Mouse (Mus musculus): ENCODE results near the gene Slc41a2. TPM values are rescaled to one million over a fixed set of nuclear protein-coding genes. Genes with fewer than 3 reads are reported as not detected.
A peak's percentile ranks its signal among the peaks of the same experiment; 100 is the strongest.
"Not testable (repeated sequence)": the region's sequence is repeated elsewhere in the genome, so short reads cannot be mapped to it uniquely, and the experiment has no call there.

The Slc41a2 gene
- polyA plus RNA-seq (2016; fragmentation: Nextera tagmentation; extraction: Ambion mirVana) = 0.25 and 0.41 TPM in 2 replicates

DNA sequence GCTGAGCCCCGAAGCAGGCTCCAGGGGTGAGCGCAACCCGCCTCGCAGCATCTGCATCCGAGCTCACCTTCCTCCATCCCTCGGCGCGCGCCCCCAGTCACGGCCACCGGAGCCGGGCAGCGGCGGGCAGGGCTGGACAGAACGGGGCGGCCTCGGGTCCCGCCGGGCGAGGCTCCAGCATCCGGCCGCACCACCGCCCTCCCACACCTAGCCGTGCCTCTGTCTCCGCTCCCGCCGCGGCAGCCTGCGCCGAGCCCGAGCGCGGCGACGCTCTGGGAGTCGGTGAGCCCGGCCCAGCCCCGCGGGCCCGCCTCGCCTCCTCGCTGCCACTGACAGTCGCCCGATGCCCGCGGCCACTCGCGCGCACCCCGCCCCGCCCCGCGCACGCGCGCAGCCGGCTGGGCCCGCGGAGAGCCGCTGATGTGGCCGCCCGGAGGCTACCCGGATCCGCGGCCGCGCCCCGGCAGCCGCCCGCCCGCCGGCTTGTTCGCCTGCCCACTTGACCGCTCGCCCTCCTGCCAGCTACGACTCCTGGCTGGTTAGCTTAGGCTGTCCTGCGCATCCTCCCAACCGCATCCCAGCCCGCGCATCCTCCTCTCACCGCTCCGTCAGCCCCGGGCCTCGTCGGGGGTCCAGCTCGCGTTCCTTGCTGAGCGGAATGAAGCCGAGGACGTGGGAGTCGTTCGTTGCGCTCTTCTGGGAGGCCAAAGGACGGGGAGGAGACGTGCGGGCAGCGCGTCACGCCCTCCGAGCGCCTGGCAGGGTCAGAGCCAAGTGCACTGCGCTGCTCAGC is at the start of gene Slc41a2:
Gene Slc41a2 (minus strand): TSS at position 724 of the 793 bp plus-strand sequence.
- peaks cover 10% of the 10 kb centered on the region for H3K4me1 ChIP-seq
- no peaks in the 10 kb centered on the region for H3K36me3 ChIP-seq
- H3K4me3 ChIP-seq = peak within 1 kb of the TSS; percentile 73
- peak; percentile 70 for DNase-seq (ENCODE audit: low spot score)
- H3K27ac ChIP-seq = peak within 1 kb of the TSS; percentile 70
- WGBS = 1% methylated on average over 97 of the region's 102 CpGs
- H3K27me3 ChIP-seq (ENCODE audit: low read depth, poor library complexity, severe bottlenecking) = peaks cover 71% of the 10 kb centered on the region
- H3K9me3 ChIP-seq (replicated peaks) = no peaks in the 10 kb centered on the region

DNA sequence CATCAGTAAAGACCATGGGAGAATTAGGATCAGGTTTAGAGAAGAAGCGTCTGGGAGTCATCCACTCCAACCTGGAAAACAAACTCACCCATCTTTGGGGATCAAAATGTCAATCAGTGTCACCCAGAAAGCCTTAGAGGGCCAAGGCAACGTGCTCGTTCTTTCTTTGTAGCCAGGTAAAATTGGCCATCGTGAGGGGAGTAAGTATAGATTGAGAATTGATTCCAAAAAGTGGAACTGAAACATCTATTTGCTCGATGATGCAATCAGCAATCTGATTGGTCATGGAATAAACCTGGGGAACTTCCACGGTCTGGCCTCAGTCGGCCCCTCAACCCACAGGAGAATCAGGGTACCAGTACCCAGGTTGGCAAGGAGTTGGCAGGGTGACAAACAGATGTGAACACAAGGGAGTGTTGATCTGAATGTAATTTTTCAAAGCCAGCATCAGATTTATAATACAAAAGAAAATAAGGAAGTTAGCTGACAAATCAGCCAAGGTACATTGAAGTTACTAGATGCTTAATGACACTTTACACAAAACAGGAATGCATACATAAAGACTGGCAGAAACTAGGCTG is 47.7 kb upstream of the Slc41a2 start:
- no peak for DNase-seq (ENCODE audit: low spot score)
- no peaks in the 10 kb centered on the region for H3K9me3 ChIP-seq (replicated peaks)

DNA sequence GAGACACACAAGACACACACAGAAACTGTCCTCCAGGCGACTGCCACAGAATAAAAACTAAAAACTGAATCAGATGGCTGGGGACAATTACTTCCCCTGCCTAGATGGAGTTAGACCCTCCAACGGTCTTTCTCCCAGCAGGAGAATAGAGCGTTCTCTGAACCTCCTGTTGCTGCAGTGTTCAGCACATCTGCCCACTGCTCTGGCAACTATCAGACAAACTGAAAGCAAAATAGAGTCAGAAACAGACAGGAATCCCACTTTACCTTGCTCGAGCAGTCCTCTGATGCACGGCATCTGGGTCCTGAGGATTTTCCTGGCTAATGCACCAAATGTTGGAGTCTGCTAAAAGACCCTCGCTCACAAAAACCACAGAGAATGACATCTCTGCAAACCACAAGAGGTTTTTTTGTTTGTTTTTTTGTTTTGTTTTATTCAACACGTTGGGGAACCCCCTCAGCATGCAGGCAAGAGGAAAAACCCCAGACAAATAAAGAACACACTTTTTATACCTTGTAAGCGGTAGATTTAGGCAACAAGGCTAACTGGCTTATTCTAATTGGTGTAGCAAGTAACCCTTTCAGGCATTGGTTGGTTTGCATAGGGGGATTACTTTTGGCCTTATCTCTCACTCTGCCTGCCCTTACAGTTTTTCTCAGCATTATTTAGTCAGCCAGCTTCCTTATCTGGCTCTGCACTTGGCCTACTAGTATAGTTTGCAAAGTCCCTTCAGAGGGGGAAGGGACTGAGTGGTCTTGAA is 47.0 kb upstream of the Slc41a2 start:
- 94% methylated on average over 8 of the region's 8 CpGs for WGBS
- H3K9me3 ChIP-seq (replicated peaks) = no peaks in the 10 kb centered on the region
- DNase-seq (ENCODE audit: low spot score) = no peak

More for the DNA sequence above, 47.7 kb upstream of the Slc41a2 start:
- no peak overlapping the region for H3K27ac ChIP-seq
- H3K36me3 ChIP-seq = peaks cover 30% of the 10 kb centered on the region
- WGBS = 95% methylated on average over 7 of the region's 7 CpGs
- no peak overlapping the region for H3K4me3 ChIP-seq
- H3K4me1 ChIP-seq = no peaks in the 10 kb centered on the region
- H3K27me3 ChIP-seq (ENCODE audit: low read depth, poor library complexity, severe bottlenecking) = no peaks in the 10 kb centered on the region

DNA sequence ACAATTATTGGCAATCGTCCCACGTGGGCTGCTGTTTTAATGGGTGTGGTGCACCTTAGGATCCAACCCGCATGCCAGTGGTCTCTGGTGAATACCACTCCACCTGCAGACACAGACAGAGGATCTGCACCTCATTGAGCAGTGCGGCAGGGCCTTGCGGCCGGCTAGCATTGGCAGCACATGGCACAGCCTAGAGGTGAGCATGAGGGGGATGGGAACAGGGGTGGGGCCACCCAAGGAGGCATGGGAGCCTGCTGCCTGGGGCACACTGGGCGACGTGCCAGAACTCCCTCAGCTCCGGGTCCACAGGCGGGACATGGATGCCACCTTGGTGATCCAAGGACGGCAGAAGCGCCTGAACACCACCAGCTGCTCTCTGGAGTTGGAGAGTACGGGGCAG is 46.2 kb upstream of the Slc41a2 start:
- 96% methylated on average over 13 of the region's 13 CpGs for WGBS

More for the DNA sequence above, 47.0 kb upstream of the Slc41a2 start:
- Histone ChIP-seq H3K36me3 (peaks cover 37% of the 10 kb centered on the region), H3K4me1 (no peaks in the 10 kb centered on the region), H3K27me3 (ENCODE audit: low read depth, poor library complexity, severe bottlenecking) (no peaks in the 10 kb centered on the region), H3K27ac (no peak overlapping the region), H3K4me3 (no peak overlapping the region)

DNA sequence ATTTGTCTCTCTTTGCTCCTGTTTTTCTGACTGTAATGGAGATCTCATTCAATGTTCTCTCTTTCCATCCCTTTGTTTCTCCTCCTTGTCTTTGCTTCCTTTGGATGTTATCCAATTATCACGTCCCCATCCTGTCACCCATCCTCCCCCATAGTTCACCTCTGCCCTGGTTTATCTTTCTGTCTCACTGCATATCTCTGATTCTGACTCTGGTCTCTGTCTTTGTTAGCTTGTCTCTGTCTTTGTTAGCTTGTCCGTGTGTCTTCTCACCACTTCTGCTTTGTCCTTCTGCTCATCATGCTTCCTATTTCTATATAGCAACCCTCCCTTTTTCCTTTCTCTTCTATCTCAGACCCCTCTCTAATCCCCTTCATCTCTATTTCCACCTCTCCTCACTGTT is 45.3 kb upstream of the Slc41a2 start:
- no peak for DNase-seq (ENCODE audit: low spot score)
- Histone ChIP-seq H3K36me3 (peaks cover 53% of the 10 kb centered on the region), H3K27ac (no peak overlapping the region), H3K4me1 (no peaks in the 10 kb centered on the region), H3K4me3 (no peak overlapping the region), H3K27me3 (ENCODE audit: low read depth, poor library complexity, severe bottlenecking) (no peaks in the 10 kb centered on the region), H3K9me3 (replicated peaks) (no peaks in the 10 kb centered on the region)
- 91% methylated on average over 2 of the region's 2 CpGs for WGBS

More for the DNA sequence above, 46.2 kb upstream of the Slc41a2 start:
- H3K27me3 ChIP-seq (ENCODE audit: low read depth, poor library complexity, severe bottlenecking) = no peaks in the 10 kb centered on the region
- DNase-seq (ENCODE audit: low spot score) = no peak
- no peak overlapping the region for H3K4me3 ChIP-seq
- H3K9me3 ChIP-seq (replicated peaks) = no peaks in the 10 kb centered on the region
- H3K36me3 ChIP-seq = peaks cover 45% of the 10 kb centered on the region
- H3K4me1 ChIP-seq = no peaks in the 10 kb centered on the region
- no peak overlapping the region for H3K27ac ChIP-seq

DNA sequence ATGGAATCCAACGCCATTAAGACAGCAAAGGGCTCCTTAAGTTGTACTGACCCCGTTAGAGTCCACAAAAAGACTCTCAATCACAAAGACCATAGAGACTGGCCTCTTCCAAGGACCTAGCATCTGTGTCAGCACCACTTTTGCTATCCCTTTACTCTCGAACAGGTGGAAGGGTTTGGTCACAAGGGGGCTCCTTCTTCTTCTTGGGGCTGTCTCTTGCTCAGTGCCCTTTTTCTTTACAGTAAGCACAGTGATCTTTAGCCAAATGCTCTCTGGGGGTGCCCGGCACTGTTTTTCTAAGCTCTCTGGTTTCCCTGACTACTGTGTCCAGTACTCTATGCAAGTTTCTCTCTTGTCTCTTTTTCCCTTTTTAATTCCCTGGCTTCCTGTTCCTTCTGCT is 44.8 kb upstream of the Slc41a2 start:
- no peak overlapping the region for H3K4me3 ChIP-seq
- H3K27ac ChIP-seq = no peak overlapping the region
- H3K9me3 ChIP-seq (replicated peaks) = no peaks in the 10 kb centered on the region
- DNase-seq (ENCODE audit: low spot score) = no peak
- 93% methylated on average over 4 of the region's 4 CpGs for WGBS
- H3K36me3 ChIP-seq = peaks cover 56% of the 10 kb centered on the region
- no peaks in the 10 kb centered on the region for H3K27me3 ChIP-seq (ENCODE audit: low read depth, poor library complexity, severe bottlenecking)
- H3K4me1 ChIP-seq = no peaks in the 10 kb centered on the region

DNA sequence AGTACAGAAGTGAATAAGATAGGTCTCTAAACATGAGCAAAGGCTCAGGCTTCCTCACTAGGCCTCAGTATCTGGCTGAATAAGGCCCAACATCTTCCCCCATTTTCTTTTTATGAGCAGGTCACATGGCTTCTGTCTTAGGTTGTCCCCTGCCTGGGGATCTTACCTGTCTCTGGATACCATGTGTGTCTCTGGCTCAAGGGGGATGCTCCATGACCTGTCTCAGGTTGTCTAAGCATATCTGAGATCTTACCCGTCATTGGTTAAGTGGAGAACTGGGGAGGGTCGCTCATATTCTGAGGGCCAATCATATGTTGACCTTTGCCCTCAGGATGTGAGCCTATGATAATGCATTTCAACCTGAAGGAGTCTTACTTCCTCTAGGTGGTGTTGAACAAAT is 42.8 kb upstream of the Slc41a2 start:
- H3K4me3 ChIP-seq = no peak overlapping the region
- H3K9me3 ChIP-seq (replicated peaks) = no peaks in the 10 kb centered on the region
- no peaks in the 10 kb centered on the region for H3K4me1 ChIP-seq
- no peak overlapping the region for H3K27ac ChIP-seq
- H3K36me3 ChIP-seq = peaks cover 67% of the 10 kb centered on the region
- DNase-seq (ENCODE audit: low spot score) = no peak
- no peaks in the 10 kb centered on the region for H3K27me3 ChIP-seq (ENCODE audit: low read depth, poor library complexity, severe bottlenecking)
- 91% methylated on average over 2 of the region's 2 CpGs for WGBS

DNA sequence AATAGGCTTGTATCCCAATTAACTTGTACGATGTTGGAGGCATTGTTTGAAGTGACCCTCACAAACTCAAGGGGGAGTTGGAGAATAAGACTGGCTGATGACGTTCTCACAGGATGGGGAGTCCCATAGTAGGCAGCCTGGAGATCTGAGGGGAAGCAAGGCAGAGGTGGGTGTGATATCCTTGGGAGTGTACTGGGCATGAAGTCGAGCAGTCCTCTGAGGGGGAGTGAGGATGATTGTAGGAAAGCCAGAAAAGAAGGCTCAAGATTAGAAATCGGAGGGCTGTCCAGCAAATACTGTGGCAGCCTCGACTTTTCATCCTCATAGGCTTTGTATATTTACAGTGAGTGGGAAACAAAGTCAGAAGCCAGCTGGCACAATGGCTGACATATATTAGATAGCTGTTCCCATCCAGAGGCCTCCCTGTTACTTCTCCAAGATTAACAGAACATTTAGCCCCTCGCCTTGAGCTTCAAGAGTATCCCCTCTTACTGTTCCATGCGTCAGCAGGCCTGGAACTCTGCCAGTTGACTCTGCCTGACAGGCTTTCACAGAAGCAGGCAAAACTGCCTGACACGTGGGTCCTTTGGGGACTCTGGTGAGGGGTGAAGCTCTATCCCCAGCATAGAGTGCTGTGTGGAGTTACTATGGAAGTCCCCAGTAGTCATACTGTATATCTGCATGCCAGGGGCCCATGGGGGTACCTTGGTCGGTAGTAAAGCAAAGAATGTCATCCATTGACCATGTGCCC is 40.6 kb upstream of the Slc41a2 start:
- Histone ChIP-seq H3K27me3 (ENCODE audit: low read depth, poor library complexity, severe bottlenecking) (no peaks in the 10 kb centered on the region), H3K36me3 (peaks cover 67% of the 10 kb centered on the region), H3K9me3 (replicated peaks) (no peaks in the 10 kb centered on the region), H3K4me1 (no peaks in the 10 kb centered on the region), H3K27ac (no peak overlapping the region), H3K4me3 (no peak overlapping the region)
- no peak for DNase-seq (ENCODE audit: low spot score)
- WGBS = 91% methylated on average over 9 of the region's 9 CpGs

DNA sequence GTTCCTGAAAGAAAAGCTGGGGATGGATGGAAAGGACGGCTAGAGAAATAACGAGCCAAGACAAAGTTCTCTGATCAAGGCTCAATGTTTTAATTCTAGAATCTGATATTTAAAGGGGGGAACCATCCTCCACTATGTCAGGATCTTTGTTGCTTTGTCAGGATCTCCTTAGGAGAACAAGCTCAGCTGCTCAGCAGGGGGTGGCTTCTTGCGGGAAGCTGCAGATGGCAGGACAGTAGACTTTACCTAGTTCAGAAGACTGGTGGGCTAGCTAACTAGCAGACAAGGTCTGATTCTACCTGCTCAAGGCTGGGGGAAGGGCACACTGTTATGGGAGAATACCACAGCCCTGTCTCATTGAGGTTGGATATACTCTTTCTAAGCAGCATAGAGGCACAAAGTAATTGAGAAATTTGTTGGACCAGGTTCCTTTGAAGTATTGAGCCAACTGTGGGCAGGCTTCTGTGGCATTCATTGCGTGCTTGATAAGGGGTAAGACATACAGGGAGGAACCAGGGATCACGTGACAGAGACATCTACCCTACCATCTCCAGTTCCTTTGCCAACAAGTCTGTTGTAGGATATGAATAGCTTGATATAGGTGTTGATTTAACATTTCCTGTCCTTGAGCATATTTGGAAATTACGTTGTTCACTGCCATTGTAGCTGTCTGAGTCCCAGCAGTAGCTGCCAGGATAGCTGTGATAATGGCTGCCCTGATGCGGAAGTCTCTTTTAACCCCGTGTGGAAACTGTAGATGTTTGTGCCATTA is 39.4 kb upstream of the Slc41a2 start:
- Histone ChIP-seq H3K27ac (no peak overlapping the region), H3K27me3 (ENCODE audit: low read depth, poor library complexity, severe bottlenecking) (no peaks in the 10 kb centered on the region), H3K4me3 (no peak overlapping the region), H3K4me1 (no peaks in the 10 kb centered on the region), H3K36me3 (peaks cover 76% of the 10 kb centered on the region), H3K9me3 (replicated peaks) (no peaks in the 10 kb centered on the region)
- no peak for DNase-seq (ENCODE audit: low spot score)
- 92% methylated on average over 8 of the region's 8 CpGs for WGBS

DNA sequence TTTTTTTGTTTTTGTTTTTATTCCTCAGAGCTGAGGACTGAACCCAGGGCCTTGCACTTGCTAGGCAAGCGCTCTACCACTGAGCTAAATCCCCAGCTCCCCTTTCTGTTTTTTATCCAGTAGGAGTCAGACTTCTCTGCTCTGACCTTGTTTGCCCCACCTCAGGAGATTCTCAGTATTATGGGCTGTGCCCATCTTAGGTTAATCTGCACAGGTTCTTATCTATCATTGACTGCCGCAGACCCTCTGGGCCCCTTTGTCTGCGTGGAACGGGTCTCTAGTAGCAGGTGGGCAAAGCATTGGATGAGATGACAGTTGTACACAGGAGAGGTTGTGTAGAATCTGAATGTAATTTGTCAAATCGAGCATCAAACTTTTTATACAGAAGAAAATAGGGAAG is 37.8 kb upstream of the Slc41a2 start:
- WGBS = 97% methylated on average over 5 of the region's 5 CpGs
- H3K4me3 ChIP-seq; H3K27me3 ChIP-seq (ENCODE audit: low read depth, poor library complexity, severe bottlenecking): not testable (repeated sequence)

DNA sequence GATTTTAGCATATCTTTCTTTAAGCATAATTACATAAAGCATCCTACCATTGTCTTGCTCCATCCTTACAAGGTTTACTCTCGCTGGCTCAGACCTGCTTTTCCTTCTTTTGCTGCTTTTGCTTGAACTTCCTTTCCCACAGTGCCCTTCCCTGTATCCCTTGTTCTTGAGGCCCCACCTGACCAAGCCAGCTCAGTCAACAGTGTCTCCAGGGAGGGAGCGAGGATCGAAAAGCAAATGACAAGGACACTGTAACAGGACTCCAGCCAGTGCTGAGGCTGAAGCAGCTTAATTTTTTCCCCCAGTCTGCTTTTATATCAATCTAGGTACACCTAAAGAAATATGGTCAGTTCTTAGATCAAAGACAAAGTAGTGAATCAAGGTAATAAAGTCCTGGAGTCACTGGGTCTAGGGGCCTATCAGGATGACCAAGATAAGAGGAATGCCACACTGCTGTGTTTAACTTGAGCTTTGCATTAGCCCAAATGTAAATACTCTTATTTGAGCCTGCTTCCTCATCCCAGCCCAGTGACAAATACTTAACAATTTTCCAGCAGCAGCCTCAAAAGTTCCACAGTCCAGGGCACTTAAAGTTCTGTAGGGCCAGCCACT is 36.5 kb upstream of the Slc41a2 start:
- H3K9me3 ChIP-seq (replicated peaks) = no peaks in the 10 kb centered on the region
- H3K4me1 ChIP-seq = no peaks in the 10 kb centered on the region
- 93% methylated on average over 3 of the region's 3 CpGs for WGBS
- peaks cover 86% of the 10 kb centered on the region for H3K36me3 ChIP-seq
- no peak overlapping the region for H3K27ac ChIP-seq
- no peak overlapping the region for H3K4me3 ChIP-seq
- H3K27me3 ChIP-seq (ENCODE audit: low read depth, poor library complexity, severe bottlenecking) = no peaks in the 10 kb centered on the region
- DNase-seq (ENCODE audit: low spot score) = no peak

More for the DNA sequence above, 37.8 kb upstream of the Slc41a2 start:
- not testable (repeated sequence) for DNase-seq (ENCODE audit: low spot score); H3K9me3 ChIP-seq (replicated peaks); H3K27ac ChIP-seq; H3K4me1 ChIP-seq
- peaks cover 87% of the 10 kb centered on the region for H3K36me3 ChIP-seq

DNA sequence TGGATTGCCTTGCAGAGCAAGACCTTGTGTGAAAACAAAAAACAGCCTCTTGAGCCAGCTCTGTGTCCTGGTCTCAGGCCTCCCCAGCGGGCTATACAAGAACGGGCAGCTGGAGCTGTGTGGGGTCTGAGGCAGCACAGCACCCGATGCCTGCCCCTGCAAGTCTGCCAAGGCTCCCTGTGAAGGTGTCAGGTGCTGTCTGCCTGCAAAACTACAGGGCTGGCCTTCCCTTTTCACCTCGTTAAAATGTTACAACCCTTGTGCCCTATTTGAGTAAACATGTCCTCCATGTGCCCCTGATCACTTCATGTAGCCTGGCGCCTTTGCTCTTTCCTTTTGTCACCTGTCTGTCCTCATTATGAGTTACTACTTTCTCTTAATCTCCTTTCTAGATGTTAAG is 31.2 kb upstream of the Slc41a2 start:
- Histone ChIP-seq H3K4me3 (no peak overlapping the region), H3K27me3 (ENCODE audit: low read depth, poor library complexity, severe bottlenecking) (no peaks in the 10 kb centered on the region), H3K27ac (no peak overlapping the region), H3K36me3 (peaks cover 94% of the 10 kb centered on the region), H3K4me1 (no peaks in the 10 kb centered on the region), H3K9me3 (replicated peaks) (no peaks in the 10 kb centered on the region)
- 76% methylated on average over 5 of the region's 5 CpGs for WGBS
- no peak for DNase-seq (ENCODE audit: low spot score)

Measured in limb, embryonic 10.5 days (tissue).